Mouse (Mus musculus) forebrain, embryonic 12.5 days (tissue): Measurements from ENCODE around the gene Hspb9. TPM values are rescaled to one million over a fixed set of nuclear protein-coding genes. Genes with fewer than 3 reads are reported as not detected.

Experiments
- ATAC-seq: fragments of 200-750 bp; cut with Nextera tagmentation; 2 replicates; pipeline ENCODE4 v1.8.0; 2017; ENCODE audit warnings: moderate TSS enrichment; ENCODE audit not compliant: low FRiP score
- H3K27ac ChIP-seq: fragments of 300-500 bp; sonication (generic); 2 replicates; pipeline ENCODE4 v1.5.1; 2016; ENCODE audit warnings: mild to moderate bottlenecking
- H3K27me3 ChIP-seq: fragments of 300-500 bp; sonication (generic); 2 replicates; pipeline ENCODE4 v1.6.1; 2016; ENCODE audit warnings: mild to moderate bottlenecking
- H3K36me3 ChIP-seq: fragments of 300-500 bp; sonication (generic); replicated peaks from 2 replicates; pipeline ENCODE4 v1.6.1; 2016; ENCODE audit warnings: mild to moderate bottlenecking
- H3K4me1 ChIP-seq: fragments of 300-500 bp; sonication (generic); 2 replicates; pipeline ENCODE4 v1.6.1; 2016
- H3K4me2 ChIP-seq: fragments of 300-500 bp; sonication (generic); 2 replicates; pipeline ENCODE4 v1.6.1; 2016; ENCODE audit warnings: mild to moderate bottlenecking, moderate library complexity
- H3K4me3 ChIP-seq: fragments of 300-500 bp; sonication (generic); replicated peaks from 2 replicates; pipeline ENCODE4 v1.5.1; 2016; ENCODE audit warnings: mild to moderate bottlenecking
- H3K9ac ChIP-seq: fragments of 300-500 bp; sonication (generic); 2 replicates; pipeline ENCODE4 v1.6.1; 2016; ENCODE audit warnings: mild to moderate bottlenecking
- H3K9me3 ChIP-seq: fragments of 300-500 bp; sonication (generic); 2 replicates; pipeline ENCODE4 v1.6.1; 2016
- WGBS: fragments of 180-500 bp; shearing (Covaris S2); methylation state at CpG from one replicate; pipeline ENCODE4 v1.1.7; 2016; 5-methylcytosine and 5-hydroxymethylcytosine counted together
- polyA plus RNA-seq: library from polyadenylated mRNA; unstranded; fragments of >200 nt; fragmentation: Nextera tagmentation; extraction: Ambion mirVana; gene quantifications from 2 replicates; pipeline ENCODE4 v1.2.1, GENCODE M21; 2016

Gene Hspb9
- polyA plus RNA-seq, 1 experiment from 2014 or later = 0.52 TPM

- Histone ChIP-seq H3K4me2 (no peak overlapping the region), H3K36me3 (peaks cover 62% of the 10 kb centered on the region), H3K4me1 (peaks cover 24% of the 10 kb centered on the region), H3K9ac (no peak overlapping the region), H3K27me3 (no peaks in the 10 kb centered on the region; the same call in 1 of the 2 replicates), H3K4me3 (no peak overlapping the region), H3K27ac (no peak overlapping the region), H3K9me3 (no peaks in the 10 kb centered on the region)
- ATAC-seq = no peak
- WGBS = 93% methylated on average over 9 of the region's 9 CpGs
Observed at GRCm38 (mm10) chr11:100709201-100709810, 4.3 kb upstream of the Hspb9 start.

GRCm38 (mm10) chr11:100710528-100710927, 3.1 kb upstream of the Hspb9 start:
- H3K36me3 ChIP-seq = peaks cover 53% of the 10 kb centered on the region
- no peak overlapping the region for H3K4me3 ChIP-seq
- no peaks in the 10 kb centered on the region; the same call in 1 of the 2 replicates for H3K27me3 ChIP-seq
- peaks cover 27% of the 10 kb centered on the region for H3K4me1 ChIP-seq
- H3K9me3 ChIP-seq = no peaks in the 10 kb centered on the region
- 94% methylated on average over 15 of the region's 15 CpGs for WGBS
- no peak overlapping the region for H3K27ac ChIP-seq
- no peak for ATAC-seq
- H3K9ac ChIP-seq = no peak overlapping the region
- no peak overlapping the region for H3K4me2 ChIP-seq

- H3K4me2 ChIP-seq = peak overlapping the region; percentile 64
- H3K4me1 ChIP-seq = peaks cover 27% of the 10 kb centered on the region
- no peak overlapping the region for H3K4me3 ChIP-seq
- H3K27ac ChIP-seq = no peak overlapping the region
- H3K9ac ChIP-seq = peak overlapping the region; percentile 13; the same call in 1 of the 2 replicates
- H3K27me3 ChIP-seq = no peaks in the 10 kb centered on the region; the same call in 1 of the 2 replicates
- WGBS = 90% methylated on average over 4 of the region's 4 CpGs
- H3K36me3 ChIP-seq = peaks cover 53% of the 10 kb centered on the region
- H3K9me3 ChIP-seq = no peaks in the 10 kb centered on the region
- no peak for ATAC-seq
Observed at GRCm38 (mm10) chr11:100710977-100711376, 2.7 kb upstream of the Hspb9 start.

GRCm38 (mm10) chr11:100711783-100712615, 1.7 kb upstream of the Hspb9 start, which contains the start of gene Kat2a:
Gene Kat2a, minus strand, starts transcription at chr11:100712465.
- peak within 1 kb of the TSS; percentile 92 for H3K9ac ChIP-seq
- no peaks in the 10 kb centered on the region for H3K9me3 ChIP-seq
- ATAC-seq = peak; percentile 94
- no peaks in the 10 kb centered on the region; the same call in 1 of the 2 replicates for H3K27me3 ChIP-seq
- peak within 1 kb of the TSS; percentile 64 for H3K4me2 ChIP-seq
- peak within 1 kb of the TSS; percentile 94 for H3K4me3 ChIP-seq
- H3K36me3 ChIP-seq = peaks cover 53% of the 10 kb centered on the region
- WGBS = 2% methylated on average over 48 of the region's 48 CpGs
- peak within 1 kb of the TSS; percentile 59 for H3K27ac ChIP-seq
- H3K4me1 ChIP-seq = peaks cover 27% of the 10 kb centered on the region

GRCm38 (mm10) chr11:100713174-100713573, 476 bp upstream of the Hspb9 start:
- no peaks in the 10 kb centered on the region; the same call in 1 of the 2 replicates for H3K27me3 ChIP-seq
- 0 out of 2 replicates have a peak overlapping the region, but pooled peaks have one; percentile 36 for H3K27ac ChIP-seq
- peak overlapping the region; percentile 53; the same call in 1 of the 2 replicates for H3K9ac ChIP-seq
- no peak for ATAC-seq
- H3K9me3 ChIP-seq = no peaks in the 10 kb centered on the region
- H3K4me2 ChIP-seq = no peak overlapping the region
- peaks cover 27% of the 10 kb centered on the region for H3K4me1 ChIP-seq
- 52% methylated on average over 4 of the region's 4 CpGs for WGBS
- peak overlapping the region; percentile 13 for H3K4me3 ChIP-seq
- H3K36me3 ChIP-seq = peaks cover 52% of the 10 kb centered on the region

GRCm38 (mm10) chr11:100714534-100714915, 875 bp downstream of the Hspb9 start:
- Histone ChIP-seq H3K4me3 (0 out of 2 replicates have a peak overlapping the region, but pooled peaks have one; percentile 13), H3K9ac (0 out of 2 replicates have a peak overlapping the region, but pooled peaks have one; percentile 53)
- ATAC-seq = no peak

GRCm38 (mm10) chr11:100714948-100715347, 1.3 kb downstream of the Hspb9 start:
- Histone ChIP-seq H3K4me1 (peaks cover 27% of the 10 kb centered on the region), H3K36me3 (peaks cover 49% of the 10 kb centered on the region), H3K9me3 (no peaks in the 10 kb centered on the region), H3K27ac (no peak overlapping the region), H3K9ac (no peak overlapping the region), H3K4me2 (no peak overlapping the region), H3K4me3 (no peak overlapping the region), H3K27me3 (no peaks in the 10 kb centered on the region; the same call in 1 of the 2 replicates)
- WGBS = 71% methylated on average over 6 of the region's 6 CpGs
- no peak for ATAC-seq

More at GRCm38 (mm10) chr11:100714534-100714915, 875 bp downstream of the Hspb9 start:
- H3K27ac ChIP-seq = no peak overlapping the region
- no peaks in the 10 kb centered on the region; the same call in 1 of the 2 replicates for H3K27me3 ChIP-seq
- H3K9me3 ChIP-seq = no peaks in the 10 kb centered on the region
- H3K36me3 ChIP-seq = peaks cover 50% of the 10 kb centered on the region
- 47% methylated on average over 6 of the region's 6 CpGs for WGBS
- peak overlapping the region; percentile 44 for H3K4me2 ChIP-seq
- peaks cover 27% of the 10 kb centered on the region for H3K4me1 ChIP-seq

GRCm38 (mm10) chr11:100716649-100717048, 3.0 kb downstream of the Hspb9 start:
- H3K27ac ChIP-seq = no peak overlapping the region
- no peaks in the 10 kb centered on the region for H3K9me3 ChIP-seq
- WGBS = 90% methylated on average over 3 of the region's 3 CpGs
- peaks cover 42% of the 10 kb centered on the region for H3K36me3 ChIP-seq
- no peak overlapping the region for H3K4me2 ChIP-seq
- peaks cover 32% of the 10 kb centered on the region for H3K4me1 ChIP-seq
- no peak overlapping the region for H3K4me3 ChIP-seq
- H3K27me3 ChIP-seq = no peaks in the 10 kb centered on the region; the same call in 1 of the 2 replicates
- no peak overlapping the region for H3K9ac ChIP-seq
- no peak for ATAC-seq

- peaks cover 42% of the 10 kb centered on the region for H3K36me3 ChIP-seq
- no peak overlapping the region for H3K4me2 ChIP-seq
- H3K4me3 ChIP-seq = no peak overlapping the region
- H3K9me3 ChIP-seq = no peaks in the 10 kb centered on the region
- no peak for ATAC-seq
- 95% methylated on average over 7 of the region's 7 CpGs for WGBS
- no peak overlapping the region for H3K27ac ChIP-seq
- peaks cover 33% of the 10 kb centered on the region for H3K4me1 ChIP-seq
- no peak overlapping the region for H3K9ac ChIP-seq
- H3K27me3 ChIP-seq = no peaks in the 10 kb centered on the region; the same call in 1 of the 2 replicates
Observed at GRCm38 (mm10) chr11:100718462-100718861, 4.8 kb downstream of the Hspb9 start.

GRCm38 (mm10) chr11:100718866-100719265, 5.2 kb downstream of the Hspb9 start:
- H3K4me3 ChIP-seq = no peak overlapping the region
- peaks cover 42% of the 10 kb centered on the region for H3K36me3 ChIP-seq
- no peaks in the 10 kb centered on the region for H3K9me3 ChIP-seq
- H3K4me2 ChIP-seq = no peak overlapping the region
- no peak overlapping the region for H3K27ac ChIP-seq
- no peak overlapping the region for H3K9ac ChIP-seq
- H3K4me1 ChIP-seq = peaks cover 29% of the 10 kb centered on the region
- WGBS = 89% methylated on average over 4 of the region's 4 CpGs
- ATAC-seq = no peak
- no peaks in the 10 kb centered on the region for H3K27me3 ChIP-seq

- H3K36me3 ChIP-seq = peaks cover 42% of the 10 kb centered on the region
Observed at GRCm38 (mm10) chr11:100719312-100719711, 5.7 kb downstream of the Hspb9 start.

GRCm38 (mm10) chr11:100719893-100720292, 6.2 kb downstream of the Hspb9 start:
- Histone ChIP-seq H3K9me3 (no peaks in the 10 kb centered on the region), H3K4me3 (no peak overlapping the region), H3K27me3 (no peaks in the 10 kb centered on the region), H3K4me1 (peaks cover 22% of the 10 kb centered on the region), H3K9ac (no peak overlapping the region), H3K4me2 (no peak overlapping the region), H3K27ac (no peak overlapping the region), H3K36me3 (peaks cover 42% of the 10 kb centered on the region)
- 91% methylated on average over 11 of the region's 11 CpGs for WGBS
- ATAC-seq = no peak

More at GRCm38 (mm10) chr11:100719312-100719711, 5.7 kb downstream of the Hspb9 start:
- Histone ChIP-seq H3K4me2 (no peak overlapping the region), H3K9ac (no peak overlapping the region), H3K27me3 (no peaks in the 10 kb centered on the region), H3K4me3 (no peak overlapping the region), H3K27ac (no peak overlapping the region), H3K9me3 (no peaks in the 10 kb centered on the region), H3K4me1 (peaks cover 24% of the 10 kb centered on the region)
- no peak for ATAC-seq
- WGBS = 82% methylated on average over 3 of the region's 3 CpGs
